Mouse (Mus musculus): Measurements from ENCODE around the gene Slc4a2. TPM values are rescaled to one million over a fixed set of nuclear protein-coding genes. Genes with fewer than 3 reads are reported as not detected.

Slc4a2 gene
- polyA plus RNA-seq, 1 experiment from 2014 or later, result 14.8 TPM

- DNase-seq (no peak), ATAC-seq (ENCODE audit: low FRiP score, low TSS enrichment) (no peak)
- WGBS, result 10% methylated on average over 9 of the region's 9 CpGs
- Histone ChIP-seq H3K4me1 (ENCODE audit: control insufficient read depth, insufficient read depth, low read length) (peaks cover 40% of the 10 kb centered on the region), H3K4me3 (replicated peaks; ENCODE audit: low read depth, low read length) (peak overlapping the region; percentile 44; the same call in 1 of the 2 replicates), H3K27me3 (ENCODE audit: control insufficient read depth, insufficient read depth, low read length) (no peaks in the 10 kb centered on the region), H3K4me2 (ENCODE audit: low read length) (peak overlapping the region; percentile 96), H3K9ac (replicated peaks; ENCODE audit: low read length) (no peak overlapping the region), H3K36me3 (ENCODE audit: control insufficient read depth, insufficient read depth, low read length) (peaks cover 19% of the 10 kb centered on the region), H3K9me3 (ENCODE audit: control insufficient read depth, low read length) (no peaks in the 10 kb centered on the region), H3K27ac (replicated peaks; ENCODE audit: low read depth, low read length) (no peak overlapping the region)
Observed at GRCm38 (mm10) chr5:24426556-24427284, 3.1 kb downstream of the Slc4a2 start.

- ATAC-seq (ENCODE audit: low FRiP score, low TSS enrichment) (no peak), DNase-seq (no peak)
- Histone ChIP-seq H3K9ac (replicated peaks; ENCODE audit: low read length) (no peak overlapping the region), H3K4me2 (ENCODE audit: low read length) (peak overlapping the region; percentile 96), H3K36me3 (ENCODE audit: control insufficient read depth, insufficient read depth, low read length) (peaks cover 24% of the 10 kb centered on the region), H3K27ac (replicated peaks; ENCODE audit: low read depth, low read length) (no peak overlapping the region), H3K9me3 (ENCODE audit: control insufficient read depth, low read length) (no peaks in the 10 kb centered on the region), H3K4me3 (replicated peaks; ENCODE audit: low read depth, low read length) (no peak overlapping the region), H3K4me1 (ENCODE audit: control insufficient read depth, insufficient read depth, low read length) (peaks cover 37% of the 10 kb centered on the region), H3K27me3 (ENCODE audit: control insufficient read depth, insufficient read depth, low read length) (no peaks in the 10 kb centered on the region)
- WGBS, result 22% methylated on average over 12 of the region's 12 CpGs
Observed at GRCm38 (mm10) chr5:24427285-24427633, 3.6 kb downstream of the Slc4a2 start.

DNA sequence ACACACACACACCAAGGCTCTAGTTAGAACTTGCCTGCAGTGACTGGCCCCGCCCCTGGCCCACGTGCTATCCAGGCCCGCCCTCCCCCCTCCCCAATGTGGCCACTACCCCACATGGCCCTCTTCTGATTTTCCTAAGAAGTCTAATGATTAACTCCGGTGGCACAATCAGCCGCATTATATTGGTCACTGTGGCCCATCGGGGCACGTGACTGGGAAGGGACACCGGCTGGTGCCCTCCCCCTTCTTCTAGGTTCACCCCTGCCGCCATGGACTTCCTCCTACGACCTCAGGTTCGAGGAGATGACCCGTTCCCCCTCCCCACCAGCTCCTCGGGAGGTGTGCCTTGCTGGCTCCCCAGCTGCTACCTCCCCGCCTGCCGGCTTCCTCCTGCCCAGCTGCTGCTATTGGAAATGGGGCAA lies 4.4 kb downstream of the Slc4a2 start:
- Histone ChIP-seq H3K27me3 (ENCODE audit: control insufficient read depth, insufficient read depth, low read length) (no peaks in the 10 kb centered on the region), H3K9me3 (ENCODE audit: control insufficient read depth, low read length) (no peaks in the 10 kb centered on the region), H3K27ac (replicated peaks; ENCODE audit: low read depth, low read length) (no peak overlapping the region), H3K4me3 (replicated peaks; ENCODE audit: low read depth, low read length) (no peak overlapping the region), H3K4me2 (ENCODE audit: low read length) (peak overlapping the region; percentile 96), H3K4me1 (ENCODE audit: control insufficient read depth, insufficient read depth, low read length) (peaks cover 31% of the 10 kb centered on the region), H3K9ac (replicated peaks; ENCODE audit: low read length) (no peak overlapping the region), H3K36me3 (ENCODE audit: control insufficient read depth, insufficient read depth, low read length) (peaks cover 31% of the 10 kb centered on the region)
- peak; percentile 22 for DNase-seq
- WGBS, result 7% methylated on average over 15 of the region's 15 CpGs
- no peak for ATAC-seq (ENCODE audit: low FRiP score, low TSS enrichment)

- H3K4me2 ChIP-seq (ENCODE audit: low read length), result peak overlapping the region; percentile 96; the same call in 1 of the 2 replicates
- H3K27ac ChIP-seq (replicated peaks; ENCODE audit: low read depth, low read length), result no peak overlapping the region
Observed at GRCm38 (mm10) chr5:24428596-24428995, 5.0 kb downstream of the Slc4a2 start.

DNA sequence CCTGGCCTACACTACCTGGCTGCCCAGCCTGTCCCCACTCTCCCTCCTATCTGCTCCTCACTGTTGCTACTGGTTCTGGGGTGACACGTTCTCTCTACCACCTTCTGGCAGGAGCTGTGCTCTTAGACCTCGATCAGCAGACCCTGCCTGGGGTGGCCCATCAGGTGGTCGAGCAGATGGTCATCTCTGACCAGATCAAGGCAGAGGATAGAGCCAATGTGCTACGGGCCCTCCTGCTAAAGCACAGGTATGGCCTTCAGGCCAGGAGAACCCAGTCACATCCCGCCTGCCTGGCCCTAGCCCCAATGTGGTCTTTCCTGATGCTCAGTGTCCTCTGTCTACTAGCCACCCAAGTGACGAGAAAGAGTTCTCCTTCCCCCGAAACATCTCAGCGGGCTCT lies 10.4 kb downstream of the Slc4a2 start:
- peaks cover 63% of the 10 kb centered on the region for H3K36me3 ChIP-seq (ENCODE audit: control insufficient read depth, insufficient read depth, low read length)

More at GRCm38 (mm10) chr5:24428596-24428995, 5.0 kb downstream of the Slc4a2 start:
- Histone ChIP-seq H3K9ac (replicated peaks; ENCODE audit: low read length) (0 out of 2 replicates have a peak overlapping the region, but pooled peaks have one; percentile 20), H3K36me3 (ENCODE audit: control insufficient read depth, insufficient read depth, low read length) (peaks cover 31% of the 10 kb centered on the region), H3K4me3 (replicated peaks; ENCODE audit: low read depth, low read length) (no peak overlapping the region), H3K27me3 (ENCODE audit: control insufficient read depth, insufficient read depth, low read length) (no peaks in the 10 kb centered on the region), H3K4me1 (ENCODE audit: control insufficient read depth, insufficient read depth, low read length) (peaks cover 31% of the 10 kb centered on the region), H3K9me3 (ENCODE audit: control insufficient read depth, low read length) (no peaks in the 10 kb centered on the region)
- ATAC-seq (ENCODE audit: low FRiP score, low TSS enrichment), result no peak
- 18% methylated on average over 9 of the region's 9 CpGs for WGBS
- DNase-seq, result no peak

DNA sequence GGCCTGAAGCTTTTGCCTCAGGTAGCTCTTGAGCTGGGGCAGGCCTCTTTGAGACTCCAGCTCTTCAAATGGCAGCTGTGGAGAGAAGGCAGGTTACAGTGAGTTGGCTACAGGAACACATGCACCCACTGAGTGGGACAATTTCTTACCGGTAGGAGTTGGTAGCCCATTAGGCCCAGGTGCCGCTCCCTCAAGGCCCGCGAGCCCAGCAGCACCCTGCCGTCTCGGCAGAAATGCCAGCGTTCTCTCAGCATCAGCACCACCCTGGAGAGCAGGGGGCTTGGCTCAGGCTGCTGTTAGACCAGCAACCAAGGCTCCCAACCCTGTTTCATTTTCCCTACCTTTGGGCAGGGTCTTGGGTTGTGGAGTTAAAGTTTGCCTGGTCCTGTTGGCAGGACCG lies 17.6 kb downstream of the Slc4a2 start:
- ATAC-seq (ENCODE audit: low FRiP score, low TSS enrichment), result no peak
- DNase-seq, result no peak
- no peak overlapping the region for H3K27ac ChIP-seq (replicated peaks; ENCODE audit: low read depth, low read length)
- H3K9me3 ChIP-seq (ENCODE audit: control insufficient read depth, low read length), result no peaks in the 10 kb centered on the region
- no peaks in the 10 kb centered on the region for H3K27me3 ChIP-seq (ENCODE audit: control insufficient read depth, insufficient read depth, low read length)
- no peak overlapping the region for H3K4me2 ChIP-seq (ENCODE audit: low read length)
- 96% methylated on average over 8 of the region's 8 CpGs for WGBS
- no peak overlapping the region for H3K4me3 ChIP-seq (replicated peaks; ENCODE audit: low read depth, low read length)
- H3K9ac ChIP-seq (replicated peaks; ENCODE audit: low read length), result no peak overlapping the region
- H3K4me1 ChIP-seq (ENCODE audit: control insufficient read depth, insufficient read depth, low read length), result peaks cover 14% of the 10 kb centered on the region
- peaks cover 54% of the 10 kb centered on the region for H3K36me3 ChIP-seq (ENCODE audit: control insufficient read depth, insufficient read depth, low read length)

More for the DNA sequence above, 10.4 kb downstream of the Slc4a2 start:
- Histone ChIP-seq H3K4me1 (ENCODE audit: control insufficient read depth, insufficient read depth, low read length) (no peaks in the 10 kb centered on the region), H3K27me3 (ENCODE audit: control insufficient read depth, insufficient read depth, low read length) (no peaks in the 10 kb centered on the region), H3K4me2 (ENCODE audit: low read length) (no peak overlapping the region), H3K27ac (replicated peaks; ENCODE audit: low read depth, low read length) (no peak overlapping the region), H3K9ac (replicated peaks; ENCODE audit: low read length) (no peak overlapping the region), H3K4me3 (replicated peaks; ENCODE audit: low read depth, low read length) (no peak overlapping the region), H3K9me3 (ENCODE audit: control insufficient read depth, low read length) (no peaks in the 10 kb centered on the region)
- DNase-seq (no peak), ATAC-seq (ENCODE audit: low FRiP score, low TSS enrichment) (no peak)
- 89% methylated on average over 8 of the region's 8 CpGs for WGBS

GRCm38 (mm10) chr5:24442029-24442428 lies 18.4 kb downstream of the Slc4a2 start:
- ATAC-seq (ENCODE audit: low FRiP score, low TSS enrichment) (no peak), DNase-seq (no peak)

GRCm38 (mm10) chr5:24443204-24443603 lies 19.6 kb downstream of the Slc4a2 start:
- Histone ChIP-seq H3K9ac (replicated peaks; ENCODE audit: low read length) (no peak overlapping the region), H3K27me3 (ENCODE audit: control insufficient read depth, insufficient read depth, low read length) (no peaks in the 10 kb centered on the region), H3K4me2 (ENCODE audit: low read length) (no peak overlapping the region), H3K4me1 (ENCODE audit: control insufficient read depth, insufficient read depth, low read length) (peaks cover 24% of the 10 kb centered on the region), H3K4me3 (replicated peaks; ENCODE audit: low read depth, low read length) (no peak overlapping the region), H3K27ac (replicated peaks; ENCODE audit: low read depth, low read length) (no peak overlapping the region), H3K36me3 (ENCODE audit: control insufficient read depth, insufficient read depth, low read length) (peaks cover 48% of the 10 kb centered on the region), H3K9me3 (ENCODE audit: control insufficient read depth, low read length) (no peaks in the 10 kb centered on the region)
- 94% methylated on average over 7 of the region's 7 CpGs for WGBS
- no peak for DNase-seq
- no peak for ATAC-seq (ENCODE audit: low FRiP score, low TSS enrichment)

More at GRCm38 (mm10) chr5:24442029-24442428, 18.4 kb downstream of the Slc4a2 start:
- Histone ChIP-seq H3K9ac (replicated peaks; ENCODE audit: low read length) (no peak overlapping the region), H3K27ac (replicated peaks; ENCODE audit: low read depth, low read length) (no peak overlapping the region), H3K27me3 (ENCODE audit: control insufficient read depth, insufficient read depth, low read length) (no peaks in the 10 kb centered on the region), H3K36me3 (ENCODE audit: control insufficient read depth, insufficient read depth, low read length) (peaks cover 49% of the 10 kb centered on the region), H3K4me3 (replicated peaks; ENCODE audit: low read depth, low read length) (no peak overlapping the region), H3K9me3 (ENCODE audit: control insufficient read depth, low read length) (no peaks in the 10 kb centered on the region), H3K4me1 (ENCODE audit: control insufficient read depth, insufficient read depth, low read length) (peaks cover 17% of the 10 kb centered on the region), H3K4me2 (ENCODE audit: low read length) (no peak overlapping the region)
- WGBS, result 89% methylated on average over 9 of the region's 9 CpGs

DNA sequence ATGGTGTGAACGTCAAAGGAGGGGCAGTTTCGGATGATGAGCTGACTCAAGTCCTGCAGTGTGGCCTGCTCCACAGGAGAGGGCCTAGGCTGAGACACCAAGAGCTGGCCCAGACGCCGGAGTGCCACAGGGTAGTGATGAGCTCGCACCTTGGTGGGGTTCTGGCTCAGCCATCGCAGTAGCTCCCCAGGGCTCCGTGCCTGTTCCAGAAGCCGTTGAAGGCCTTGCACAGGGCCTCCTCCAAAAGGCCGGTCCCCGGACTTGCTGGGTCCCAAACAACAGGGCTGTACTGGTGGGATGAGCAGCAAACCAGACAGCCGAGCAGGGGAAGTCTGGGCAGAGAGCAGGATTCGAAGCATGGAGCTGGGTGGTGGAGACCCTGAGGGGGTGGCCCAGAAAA lies 20.3 kb downstream of the Slc4a2 start:
- no peaks in the 10 kb centered on the region for H3K27me3 ChIP-seq (ENCODE audit: control insufficient read depth, insufficient read depth, low read length)
- H3K4me2 ChIP-seq (ENCODE audit: low read length), result peak overlapping the region; percentile 95
- H3K27ac ChIP-seq (replicated peaks; ENCODE audit: low read depth, low read length), result peak overlapping the region; percentile 89; the same call in 1 of the 2 replicates
- no peak for ATAC-seq (ENCODE audit: low FRiP score, low TSS enrichment)
- H3K36me3 ChIP-seq (ENCODE audit: control insufficient read depth, insufficient read depth, low read length), result peaks cover 43% of the 10 kb centered on the region
- H3K4me3 ChIP-seq (replicated peaks; ENCODE audit: low read depth, low read length), result peak overlapping the region; percentile 94
- peaks cover 24% of the 10 kb centered on the region for H3K4me1 ChIP-seq (ENCODE audit: control insufficient read depth, insufficient read depth, low read length)
- WGBS, result 83% methylated on average over 12 of the region's 12 CpGs
- no peak for DNase-seq
- H3K9me3 ChIP-seq (ENCODE audit: control insufficient read depth, low read length), result no peaks in the 10 kb centered on the region
- peak overlapping the region; percentile 92; the same call in 1 of the 2 replicates for H3K9ac ChIP-seq (replicated peaks; ENCODE audit: low read length)
